Mouse (Mus musculus) liver, embryonic 15.5 days (tissue): ENCODE results near the gene Sipa1l2. TPM values are rescaled to one million over a fixed set of nuclear protein-coding genes. Genes with fewer than 3 reads are reported as not detected.

Experiments
- ATAC-seq: fragments of 200-750 bp; cut with Nextera tagmentation; 2 replicates; pipeline ENCODE4 v1.8.0; 2017; ENCODE audit warnings: moderate number of reproducible peaks, mild to moderate bottlenecking, moderate library complexity; ENCODE audit not compliant: insufficient read depth
- H3K27ac ChIP-seq: fragments of 300-500 bp; sonication (generic); replicated peaks from 2 replicates; pipeline ENCODE4 v1.5.1; 2015; ENCODE audit warnings: mild to moderate bottlenecking, inconsistent platforms
- H3K27me3 ChIP-seq: fragments of 300-500 bp; sonication (generic); 2 replicates; pipeline ENCODE4 v1.6.1; 2015; ENCODE audit warnings: mild to moderate bottlenecking, inconsistent platforms
- H3K36me3 ChIP-seq: fragments of 300-500 bp; sonication (generic); replicated peaks from 2 replicates; pipeline ENCODE4 v1.6.1; 2015; ENCODE audit warnings: moderate library complexity, mild to moderate bottlenecking, inconsistent platforms
- H3K4me1 ChIP-seq: fragments of 300-500 bp; sonication (generic); replicated peaks from 2 replicates; pipeline ENCODE4 v1.6.1; 2015; ENCODE audit warnings: inconsistent platforms
- H3K4me2 ChIP-seq: fragments of 300-500 bp; sonication (generic); 2 replicates; pipeline ENCODE4 v1.6.1; 2015; ENCODE audit warnings: moderate library complexity, mild to moderate bottlenecking, inconsistent platforms
- H3K4me3 ChIP-seq: fragments of 300-500 bp; sonication (generic); replicated peaks from 2 replicates; pipeline ENCODE4 v1.5.1; 2015; ENCODE audit warnings: mild to moderate bottlenecking, inconsistent platforms
- H3K9ac ChIP-seq: fragments of 300-500 bp; sonication (generic); 2 replicates; pipeline ENCODE4 v1.6.1; 2015; ENCODE audit warnings: moderate library complexity, mild to moderate bottlenecking, inconsistent platforms
- H3K9me3 ChIP-seq: fragments of 300-500 bp; sonication (generic); replicated peaks from 2 replicates; pipeline ENCODE4 v1.6.1; 2016; ENCODE audit warnings: inconsistent platforms
- WGBS: fragments of 180-500 bp; shearing (Covaris S2); methylation state at CpG from one replicate; pipeline ENCODE4 v1.1.7; 2015; ENCODE audit warnings: mixed read lengths; ENCODE audit not compliant: insufficient replicate concordance; 5-methylcytosine and 5-hydroxymethylcytosine counted together
- polyA plus RNA-seq: library from polyadenylated mRNA; unstranded; fragments of >200 nt; fragmentation: Nextera tagmentation; extraction: Ambion mirVana; gene quantifications from 2 replicates; pipeline ENCODE4 v1.2.1, GENCODE M21; 2015

Gene Sipa1l2
- polyA plus RNA-seq, 1 experiment from 2014 or later: 0.62 TPM

DNA sequence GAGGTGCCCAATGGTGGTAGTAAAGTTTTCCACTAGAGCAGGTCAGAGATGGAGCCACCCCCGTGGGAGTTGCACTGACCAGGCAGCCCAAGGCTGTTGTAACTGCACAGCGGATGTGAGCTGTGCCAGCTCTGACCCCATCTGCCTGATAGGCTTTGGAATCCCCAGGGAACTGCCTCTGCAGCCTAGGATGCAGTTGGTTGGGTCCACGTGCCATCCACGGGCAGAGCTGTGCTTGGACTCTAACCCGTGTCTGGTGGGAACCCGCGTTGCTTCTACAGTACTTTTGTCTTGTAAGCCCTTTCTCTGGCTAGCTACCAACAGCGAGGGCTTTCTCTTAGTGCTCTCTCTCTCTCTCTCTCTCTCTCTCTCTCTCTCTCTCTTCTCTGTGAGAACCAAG is 36.7 kb downstream of the Sipa1l2 start:
- Histone ChIP-seq H3K4me1 (peaks cover 13% of the 10 kb centered on the region), H3K36me3 (0 out of 2 replicates have a peak, but pooled peaks cover 3% of the 10 kb centered on the region), H3K27me3 (no peaks in the 10 kb centered on the region), H3K27ac (no peak overlapping the region), H3K9ac (no peak overlapping the region), H3K4me3 (no peak overlapping the region), H3K9me3 (no peaks in the 10 kb centered on the region), H3K4me2 (no peak overlapping the region)
- no peak for ATAC-seq
- 70% methylated on average over 8 of the region's 8 CpGs for WGBS

DNA sequence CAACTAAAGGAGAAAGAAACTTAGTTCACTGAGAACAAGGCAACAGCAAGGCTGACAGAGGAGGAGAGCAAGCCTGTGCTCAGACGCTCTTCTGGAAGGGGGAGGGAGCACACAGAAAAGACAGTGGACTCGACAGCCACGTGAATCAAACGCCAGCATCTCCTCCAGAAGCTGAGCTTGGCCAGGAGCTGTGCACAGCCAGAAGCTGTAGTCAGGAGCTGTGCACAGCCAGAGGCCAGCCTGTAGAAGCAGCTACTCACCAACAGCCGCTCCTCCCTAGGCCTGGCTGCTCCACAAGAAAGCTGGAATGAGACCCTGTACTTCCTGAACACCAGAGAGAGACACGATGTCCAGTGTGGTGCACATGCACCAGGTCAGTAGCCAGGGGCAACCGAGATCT is 37.4 kb downstream of the Sipa1l2 start:
- Histone ChIP-seq H3K27me3 (no peaks in the 10 kb centered on the region), H3K4me1 (peaks cover 20% of the 10 kb centered on the region), H3K4me2 (no peak overlapping the region), H3K27ac (no peak overlapping the region), H3K4me3 (no peak overlapping the region), H3K36me3 (no peaks in the 10 kb centered on the region), H3K9ac (no peak overlapping the region), H3K9me3 (no peaks in the 10 kb centered on the region)
- no peak for ATAC-seq
- WGBS: 37% methylated on average over 7 of the region's 7 CpGs

DNA sequence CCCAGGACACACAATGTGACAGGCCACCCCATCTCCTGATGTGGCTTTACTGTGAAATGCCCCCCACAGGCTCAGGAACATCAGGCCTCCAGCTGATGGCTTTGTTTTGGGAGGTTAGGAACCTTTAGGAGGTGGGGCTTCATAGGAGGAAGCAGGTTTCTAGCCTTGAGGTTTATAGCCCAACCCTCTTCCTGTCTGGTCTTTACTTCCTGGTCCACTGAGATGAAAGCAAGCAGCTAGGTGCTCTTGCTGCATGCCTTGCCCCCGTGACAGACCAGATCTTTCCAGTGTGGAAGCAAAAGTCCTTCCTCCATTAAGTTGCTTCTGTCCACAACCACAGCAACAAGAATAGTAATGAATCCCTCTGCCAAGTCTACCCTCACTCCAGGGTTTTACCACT is 38.0 kb downstream of the Sipa1l2 start:
- Histone ChIP-seq H3K4me3 (no peak overlapping the region), H3K4me1 (peaks cover 20% of the 10 kb centered on the region), H3K4me2 (no peak overlapping the region), H3K9ac (no peak overlapping the region), H3K27me3 (no peaks in the 10 kb centered on the region), H3K27ac (no peak overlapping the region), H3K36me3 (no peaks in the 10 kb centered on the region), H3K9me3 (no peaks in the 10 kb centered on the region)
- 16% methylated on average over 1 of the region's 1 CpGs for WGBS
- no peak for ATAC-seq

DNA sequence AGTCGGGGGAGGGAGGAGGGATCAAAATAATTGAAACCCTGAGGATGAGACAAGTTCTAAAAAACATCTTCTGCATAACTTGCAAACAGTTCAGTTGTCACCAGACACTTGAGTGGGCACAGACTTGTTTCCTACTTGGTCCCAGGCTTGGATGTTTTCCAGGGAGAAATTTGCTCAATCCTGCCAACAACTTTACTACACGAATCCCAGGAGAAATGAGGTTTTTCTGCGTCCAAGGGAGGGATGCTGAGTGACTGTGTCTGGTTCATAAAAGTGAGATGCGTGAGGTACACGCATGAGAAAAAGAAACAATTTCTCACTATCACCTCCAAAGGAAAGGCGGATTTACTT is 38.5 kb downstream of the Sipa1l2 start:
- no peak overlapping the region for H3K4me3 ChIP-seq
- H3K27ac ChIP-seq: no peak overlapping the region
- no peaks in the 10 kb centered on the region for H3K36me3 ChIP-seq
- H3K9ac ChIP-seq: no peak overlapping the region
- no peaks in the 10 kb centered on the region for H3K9me3 ChIP-seq
- H3K4me1 ChIP-seq: peaks cover 20% of the 10 kb centered on the region
- WGBS: 55% methylated on average over 6 of the region's 6 CpGs
- H3K4me2 ChIP-seq: no peak overlapping the region
- ATAC-seq: no peak
- no peaks in the 10 kb centered on the region for H3K27me3 ChIP-seq

DNA sequence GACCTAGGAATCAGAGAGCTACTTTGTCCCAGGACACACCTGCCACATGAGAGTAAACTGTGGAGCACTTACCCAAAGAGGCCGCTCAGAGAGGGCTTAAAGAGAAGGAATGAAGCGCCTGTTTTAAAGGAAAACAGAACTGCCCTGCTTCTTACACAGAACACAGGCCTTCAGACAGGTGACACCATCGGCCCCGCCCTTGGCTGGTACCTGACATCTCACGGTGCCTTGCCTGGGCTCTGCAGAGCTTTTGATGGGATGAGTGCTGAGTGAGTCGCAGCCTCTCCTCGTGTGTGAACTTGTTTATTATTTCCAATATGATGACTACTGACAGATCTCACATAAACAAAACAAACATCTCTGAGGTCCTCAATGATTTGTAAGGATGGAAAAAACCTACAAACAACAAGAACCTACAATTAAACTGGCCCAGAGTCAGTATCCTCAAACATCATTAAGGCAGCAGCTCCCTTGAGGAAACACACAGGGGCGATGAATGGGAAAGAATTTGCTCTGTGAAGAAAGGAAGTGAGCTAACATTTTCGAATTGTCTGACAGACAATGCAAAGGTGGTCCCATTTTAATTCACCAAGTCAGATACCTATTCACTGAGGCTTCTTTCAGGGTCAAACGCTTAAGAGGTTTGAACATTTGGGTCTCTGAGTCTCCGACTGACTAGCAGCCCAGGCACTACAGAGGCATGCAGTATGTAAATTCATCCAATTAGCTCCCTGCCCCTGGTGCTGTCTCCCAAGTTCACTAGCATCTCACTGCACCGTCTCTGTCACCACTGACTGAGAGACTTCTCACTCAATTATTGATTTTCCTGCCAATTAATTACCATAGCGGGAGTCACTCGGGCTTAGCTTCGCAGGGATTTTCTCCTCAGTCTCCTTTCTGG is 39.2 kb downstream of the Sipa1l2 start:
- ATAC-seq: no peak
- H3K4me2 ChIP-seq: no peak overlapping the region
- peaks cover 20% of the 10 kb centered on the region for H3K4me1 ChIP-seq
- no peak overlapping the region for H3K27ac ChIP-seq
- no peak overlapping the region for H3K4me3 ChIP-seq
- H3K27me3 ChIP-seq: no peaks in the 10 kb centered on the region
- H3K9me3 ChIP-seq: no peaks in the 10 kb centered on the region
- WGBS: 57% methylated on average over 15 of the region's 15 CpGs
- no peak overlapping the region for H3K9ac ChIP-seq
- H3K36me3 ChIP-seq: no peaks in the 10 kb centered on the region

DNA sequence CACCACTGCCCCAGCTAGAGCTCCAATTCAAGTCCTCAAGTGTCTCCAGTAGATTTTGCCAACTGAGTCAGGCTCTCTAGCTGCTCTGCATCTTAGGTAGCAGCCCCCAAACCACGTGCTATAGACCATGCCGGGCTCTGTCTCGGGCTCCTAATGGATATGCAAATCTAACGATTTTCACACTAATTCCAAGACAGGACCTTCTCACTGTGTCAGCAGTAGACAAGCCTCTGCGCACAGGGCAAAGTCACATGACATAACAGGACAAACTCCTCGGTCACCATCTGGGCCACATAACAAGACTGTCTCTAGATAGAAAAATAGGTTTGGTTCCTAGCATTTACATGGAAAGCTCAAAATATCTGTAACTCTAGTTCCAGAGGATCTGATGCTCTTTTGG is 40.6 kb downstream of the Sipa1l2 start:
- 54% methylated on average over 6 of the region's 6 CpGs for WGBS
- Histone ChIP-seq H3K4me1 (peaks cover 20% of the 10 kb centered on the region), H3K36me3 (no peaks in the 10 kb centered on the region), H3K27ac (no peak overlapping the region), H3K9me3 (no peaks in the 10 kb centered on the region), H3K4me3 (no peak overlapping the region), H3K4me2 (no peak overlapping the region), H3K9ac (no peak overlapping the region), H3K27me3 (no peaks in the 10 kb centered on the region)
- no peak for ATAC-seq

DNA sequence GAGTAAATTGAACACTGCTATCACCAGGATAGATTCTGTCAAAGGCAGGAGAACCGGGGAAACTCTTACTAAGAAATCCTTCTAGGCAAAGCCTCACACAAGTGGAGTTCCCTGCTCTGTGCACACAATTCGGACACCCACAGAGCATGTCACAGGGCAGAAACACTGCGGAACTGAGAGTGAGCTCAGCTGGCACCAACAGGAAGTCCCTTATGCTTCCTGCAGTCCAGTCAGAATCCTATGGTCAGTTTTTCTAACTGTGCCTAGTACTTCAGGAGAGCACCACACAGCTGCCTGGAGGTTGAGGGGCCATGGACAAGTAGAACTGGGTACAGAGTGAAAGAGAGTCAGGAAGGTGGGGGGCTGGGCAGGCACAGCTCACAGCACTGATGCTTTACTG is 41.7 kb downstream of the Sipa1l2 start:
- ATAC-seq: no peak
- Histone ChIP-seq H3K4me1 (peaks cover 19% of the 10 kb centered on the region), H3K27me3 (no peaks in the 10 kb centered on the region), H3K27ac (no peak overlapping the region), H3K36me3 (no peaks in the 10 kb centered on the region), H3K9me3 (no peaks in the 10 kb centered on the region), H3K9ac (no peak overlapping the region), H3K4me2 (no peak overlapping the region), H3K4me3 (no peak overlapping the region)
- 30% methylated on average over 3 of the region's 3 CpGs for WGBS

DNA sequence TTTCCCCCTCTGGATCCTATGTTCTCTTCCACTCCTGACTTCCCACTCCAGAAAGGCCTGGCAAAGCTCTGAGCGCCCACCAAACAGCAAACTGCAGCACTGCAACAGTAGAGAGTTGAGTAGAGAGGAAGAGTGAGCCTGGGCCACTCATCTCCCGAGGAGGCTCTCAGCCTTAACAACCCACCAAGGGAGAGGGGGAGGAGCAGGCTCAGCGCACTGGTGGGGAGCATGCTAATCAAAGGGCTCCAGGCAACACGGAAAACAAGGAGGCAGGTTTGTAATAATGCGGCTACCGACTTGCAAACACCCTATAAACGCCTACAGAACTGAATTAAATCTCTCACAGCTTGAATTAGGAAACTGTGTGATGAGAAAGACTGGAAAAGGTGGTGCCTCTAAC is 42.6 kb downstream of the Sipa1l2 start:
- Histone ChIP-seq H3K9ac (no peak overlapping the region), H3K36me3 (no peaks in the 10 kb centered on the region), H3K27me3 (no peaks in the 10 kb centered on the region), H3K4me1 (peaks cover 13% of the 10 kb centered on the region; the same call in 1 of the 2 replicates), H3K4me3 (no peak overlapping the region), H3K27ac (no peak overlapping the region), H3K9me3 (no peaks in the 10 kb centered on the region), H3K4me2 (no peak overlapping the region)
- no peak for ATAC-seq
- WGBS: 20% methylated on average over 7 of the region's 7 CpGs

DNA sequence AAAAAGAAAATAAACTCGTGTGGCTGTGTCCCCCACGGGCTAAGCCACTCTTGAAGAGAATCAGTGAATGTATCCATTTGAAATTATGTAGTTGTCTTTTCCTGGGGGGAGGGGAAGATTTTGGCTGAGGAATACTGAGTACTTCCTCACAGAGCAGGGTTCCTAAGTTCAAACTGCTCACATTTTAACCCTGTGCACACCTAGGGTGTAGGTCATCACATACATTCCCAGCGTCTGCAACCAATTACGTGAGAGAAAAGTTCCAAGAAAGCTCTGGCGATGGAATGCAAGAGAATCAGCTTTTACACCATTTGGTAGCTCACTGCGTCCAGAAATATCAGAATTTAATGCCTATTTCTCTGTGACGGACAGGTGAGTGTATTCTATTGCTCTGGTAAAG is 43.0 kb downstream of the Sipa1l2 start:
- no peaks in the 10 kb centered on the region for H3K36me3 ChIP-seq
- H3K9me3 ChIP-seq: no peaks in the 10 kb centered on the region
- no peak overlapping the region for H3K27ac ChIP-seq
- ATAC-seq: no peak
- WGBS: 49% methylated on average over 7 of the region's 7 CpGs
- H3K4me3 ChIP-seq: no peak overlapping the region
- H3K27me3 ChIP-seq: no peaks in the 10 kb centered on the region
- no peak overlapping the region for H3K9ac ChIP-seq
- peaks cover 13% of the 10 kb centered on the region; the same call in 1 of the 2 replicates for H3K4me1 ChIP-seq
- no peak overlapping the region for H3K4me2 ChIP-seq

DNA sequence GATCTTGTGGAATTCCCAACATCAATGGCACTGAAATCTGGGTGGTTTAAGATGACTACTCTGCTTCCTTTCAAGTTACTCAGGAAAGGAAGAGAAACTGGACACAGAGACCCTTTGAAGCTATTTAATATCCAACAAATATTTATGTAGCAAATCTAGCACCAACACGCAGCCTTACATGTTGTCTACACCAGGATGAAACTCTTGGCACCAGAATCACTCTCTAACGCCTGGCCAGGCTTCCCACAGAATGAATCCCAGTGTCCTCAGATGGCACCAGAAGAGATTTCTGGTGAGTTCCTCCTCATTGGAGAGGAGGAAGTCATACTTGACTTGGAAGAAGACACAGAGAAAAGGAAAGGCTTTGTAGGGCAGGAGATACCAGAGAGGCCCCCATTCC is 45.1 kb downstream of the Sipa1l2 start:
- Histone ChIP-seq H3K4me1 (peaks cover 13% of the 10 kb centered on the region; the same call in 1 of the 2 replicates), H3K4me3 (no peak overlapping the region), H3K4me2 (no peak overlapping the region), H3K9ac (no peak overlapping the region), H3K27ac (no peak overlapping the region), H3K9me3 (no peaks in the 10 kb centered on the region), H3K36me3 (no peaks in the 10 kb centered on the region), H3K27me3 (no peaks in the 10 kb centered on the region)
- no peak for ATAC-seq
- WGBS: 70% methylated on average over 2 of the region's 2 CpGs

DNA sequence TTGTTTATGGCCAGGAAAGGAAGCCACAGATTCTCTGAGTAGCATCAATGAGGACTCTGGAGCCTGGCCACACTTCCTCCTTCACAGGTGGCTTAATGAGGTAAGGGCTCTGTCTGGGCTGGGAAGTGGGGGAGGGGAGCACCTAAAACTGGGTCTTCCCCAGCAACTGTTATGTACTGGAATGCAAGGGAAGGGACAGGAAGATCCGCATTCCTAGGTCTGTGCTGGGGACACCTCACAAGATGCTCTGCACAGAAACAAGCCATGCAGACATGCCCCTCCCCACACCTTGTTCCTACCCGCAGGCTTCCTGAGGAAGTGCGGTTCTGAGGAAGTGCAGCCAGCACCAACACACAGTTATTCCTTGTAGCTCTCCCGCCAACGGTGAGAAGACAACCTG is 46.4 kb downstream of the Sipa1l2 start:
- no peak overlapping the region for H3K9ac ChIP-seq
- H3K4me2 ChIP-seq: no peak overlapping the region
- ATAC-seq: no peak
- 7% methylated on average over 5 of the region's 5 CpGs for WGBS
- no peak overlapping the region for H3K27ac ChIP-seq
- H3K4me1 ChIP-seq: peaks cover 15% of the 10 kb centered on the region
- no peak overlapping the region for H3K4me3 ChIP-seq
- no peaks in the 10 kb centered on the region for H3K9me3 ChIP-seq
- no peaks in the 10 kb centered on the region for H3K27me3 ChIP-seq
- H3K36me3 ChIP-seq: no peaks in the 10 kb centered on the region

DNA sequence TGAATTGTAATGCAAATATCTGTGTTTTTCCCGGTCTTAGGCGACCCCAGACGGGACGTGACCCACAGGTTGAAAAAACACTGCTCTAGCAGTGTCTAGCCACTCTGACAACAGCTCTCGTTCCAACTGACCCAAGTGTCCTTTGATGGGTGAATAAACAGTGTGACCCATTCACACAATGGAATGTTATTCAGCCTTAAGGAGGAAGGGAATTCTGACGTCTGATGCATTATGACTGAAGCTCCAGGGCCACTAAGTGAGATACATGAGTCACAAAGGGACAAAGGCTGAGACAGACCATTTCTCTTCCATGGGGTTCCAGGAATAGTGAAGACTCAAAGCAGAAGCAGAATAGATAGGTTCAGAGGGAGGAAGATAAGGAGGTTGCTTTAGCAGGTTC is 47.5 kb downstream of the Sipa1l2 start:
- H3K9me3 ChIP-seq: no peaks in the 10 kb centered on the region
- no peak overlapping the region for H3K4me2 ChIP-seq
- no peaks in the 10 kb centered on the region for H3K27me3 ChIP-seq
- H3K9ac ChIP-seq: no peak overlapping the region
- H3K4me1 ChIP-seq: peaks cover 14% of the 10 kb centered on the region
- WGBS: 46% methylated on average over 6 of the region's 6 CpGs
- H3K36me3 ChIP-seq: no peaks in the 10 kb centered on the region
- H3K27ac ChIP-seq: no peak overlapping the region
- ATAC-seq: no peak
- no peak overlapping the region for H3K4me3 ChIP-seq
